Mouse (Mus musculus): Measurements from ENCODE around the gene Tmem213. TPM values are rescaled to one million over a fixed set of nuclear protein-coding genes. Genes with fewer than 3 reads are reported as not detected.

Gene Tmem213
- polyA plus RNA-seq, 1 experiment from 2014 or later: not detected

- Histone ChIP-seq H3K27ac (ENCODE audit: low read depth, low read length) (no peak overlapping the region), H3K4me3 (ENCODE audit: low read depth, low read length) (no peak overlapping the region), H3K36me3 (ENCODE audit: control insufficient read depth, insufficient read depth, low read length) (no peaks in the 10 kb centered on the region), H3K9ac (ENCODE audit: low read length) (no peak overlapping the region), H3K27me3 (ENCODE audit: control insufficient read depth, insufficient read depth, low read length) (no peaks in the 10 kb centered on the region), H3K4me1 (replicated peaks; ENCODE audit: control insufficient read depth, insufficient read depth, low read length) (no peaks in the 10 kb centered on the region), H3K9me3 (ENCODE audit: control insufficient read depth, low read length) (no peaks in the 10 kb centered on the region), H3K4me2 (ENCODE audit: low read depth, low read length, severe bottlenecking) (no peak overlapping the region)
- ATAC-seq (replicated peaks; ENCODE audit: low FRiP score): no peak
- DNase-seq (ENCODE audit: low spot score): no peak
- 91% methylated on average over 5 of the region's 5 CpGs for WGBS
Measured at GRCm38 (mm10) chr6:38156204-38156603, 47.1 kb downstream of the Tmem213 start.

- Histone ChIP-seq H3K4me1 (replicated peaks; ENCODE audit: control insufficient read depth, insufficient read depth, low read length) (no peaks in the 10 kb centered on the region), H3K4me3 (ENCODE audit: low read depth, low read length) (no peak overlapping the region), H3K4me2 (ENCODE audit: low read depth, low read length, severe bottlenecking) (no peak overlapping the region), H3K36me3 (ENCODE audit: control insufficient read depth, insufficient read depth, low read length) (no peaks in the 10 kb centered on the region), H3K9ac (ENCODE audit: low read length) (no peak overlapping the region), H3K9me3 (ENCODE audit: control insufficient read depth, low read length) (no peaks in the 10 kb centered on the region), H3K27ac (ENCODE audit: low read depth, low read length) (no peak overlapping the region), H3K27me3 (ENCODE audit: control insufficient read depth, insufficient read depth, low read length) (no peaks in the 10 kb centered on the region)
- WGBS: 77% methylated on average over 16 of the region's 16 CpGs
- ATAC-seq (replicated peaks; ENCODE audit: low FRiP score): no peak; the same call in 1 of the 2 replicates
- DNase-seq (ENCODE audit: low spot score): no peak
Measured at GRCm38 (mm10) chr6:38157925-38158324, 48.9 kb downstream of the Tmem213 start.

GRCm38 (mm10) chr6:38159576-38159975 is 50.5 kb downstream of the Tmem213 start:
- Histone ChIP-seq H3K27ac (ENCODE audit: low read depth, low read length) (no peak overlapping the region), H3K4me3 (ENCODE audit: low read depth, low read length) (no peak overlapping the region), H3K27me3 (ENCODE audit: control insufficient read depth, insufficient read depth, low read length) (no peaks in the 10 kb centered on the region), H3K9me3 (ENCODE audit: control insufficient read depth, low read length) (no peaks in the 10 kb centered on the region), H3K4me1 (replicated peaks; ENCODE audit: control insufficient read depth, insufficient read depth, low read length) (no peaks in the 10 kb centered on the region), H3K9ac (ENCODE audit: low read length) (no peak overlapping the region), H3K36me3 (ENCODE audit: control insufficient read depth, insufficient read depth, low read length) (no peaks in the 10 kb centered on the region), H3K4me2 (ENCODE audit: low read depth, low read length, severe bottlenecking) (no peak overlapping the region)
- 88% methylated on average over 4 of the region's 4 CpGs for WGBS
- ATAC-seq (replicated peaks; ENCODE audit: low FRiP score): no peak
- no peak for DNase-seq (ENCODE audit: low spot score)

- 12% methylated on average over 3 of the region's 3 CpGs for WGBS
- ATAC-seq (replicated peaks; ENCODE audit: low FRiP score): peak; percentile 47
- H3K27ac ChIP-seq (ENCODE audit: low read depth, low read length): no peak overlapping the region
Measured at GRCm38 (mm10) chr6:38160102-38160501, 51.0 kb downstream of the Tmem213 start.

GRCm38 (mm10) chr6:38160556-38160955 is 51.5 kb downstream of the Tmem213 start:
- ATAC-seq (replicated peaks; ENCODE audit: low FRiP score): no peak
- no peaks in the 10 kb centered on the region for H3K9me3 ChIP-seq (ENCODE audit: control insufficient read depth, low read length)
- 76% methylated on average over 2 of the region's 2 CpGs for WGBS

More at GRCm38 (mm10) chr6:38160102-38160501, 51.0 kb downstream of the Tmem213 start:
- Histone ChIP-seq H3K4me1 (replicated peaks; ENCODE audit: control insufficient read depth, insufficient read depth, low read length) (no peaks in the 10 kb centered on the region), H3K27me3 (ENCODE audit: control insufficient read depth, insufficient read depth, low read length) (no peaks in the 10 kb centered on the region), H3K9me3 (ENCODE audit: control insufficient read depth, low read length) (no peaks in the 10 kb centered on the region), H3K4me3 (ENCODE audit: low read depth, low read length) (no peak overlapping the region), H3K9ac (ENCODE audit: low read length) (no peak overlapping the region; the same call in 1 of the 2 replicates), H3K4me2 (ENCODE audit: low read depth, low read length, severe bottlenecking) (no peak overlapping the region), H3K36me3 (ENCODE audit: control insufficient read depth, insufficient read depth, low read length) (no peaks in the 10 kb centered on the region)
- DNase-seq (ENCODE audit: low spot score): peak; percentile 87

GRCm38 (mm10) chr6:38162825-38163504 is 53.9 kb downstream of the Tmem213 start:
- DNase-seq (ENCODE audit: low spot score): no peak

More at GRCm38 (mm10) chr6:38160556-38160955, 51.5 kb downstream of the Tmem213 start:
- DNase-seq (ENCODE audit: low spot score): no peak
- Histone ChIP-seq H3K4me3 (ENCODE audit: low read depth, low read length) (no peak overlapping the region), H3K9ac (ENCODE audit: low read length) (no peak overlapping the region; the same call in 1 of the 2 replicates), H3K4me2 (ENCODE audit: low read depth, low read length, severe bottlenecking) (no peak overlapping the region), H3K27ac (ENCODE audit: low read depth, low read length) (no peak overlapping the region), H3K36me3 (ENCODE audit: control insufficient read depth, insufficient read depth, low read length) (no peaks in the 10 kb centered on the region), H3K4me1 (replicated peaks; ENCODE audit: control insufficient read depth, insufficient read depth, low read length) (no peaks in the 10 kb centered on the region), H3K27me3 (ENCODE audit: control insufficient read depth, insufficient read depth, low read length) (no peaks in the 10 kb centered on the region)

GRCm38 (mm10) chr6:38164705-38165104 is 55.6 kb downstream of the Tmem213 start:
- ATAC-seq (replicated peaks; ENCODE audit: low FRiP score): no peak
- H3K9ac ChIP-seq (ENCODE audit: low read length): no peak overlapping the region
- no peak overlapping the region for H3K4me2 ChIP-seq (ENCODE audit: low read depth, low read length, severe bottlenecking)
- 85% methylated on average over 6 of the region's 6 CpGs for WGBS
- DNase-seq (ENCODE audit: low spot score): no peak
- H3K27ac ChIP-seq (ENCODE audit: low read depth, low read length): no peak overlapping the region
- no peaks in the 10 kb centered on the region for H3K4me1 ChIP-seq (replicated peaks; ENCODE audit: control insufficient read depth, insufficient read depth, low read length)
- no peak overlapping the region for H3K4me3 ChIP-seq (ENCODE audit: low read depth, low read length)
- H3K27me3 ChIP-seq (ENCODE audit: control insufficient read depth, insufficient read depth, low read length): no peaks in the 10 kb centered on the region
- H3K9me3 ChIP-seq (ENCODE audit: control insufficient read depth, low read length): no peaks in the 10 kb centered on the region
- H3K36me3 ChIP-seq (ENCODE audit: control insufficient read depth, insufficient read depth, low read length): no peaks in the 10 kb centered on the region

More at GRCm38 (mm10) chr6:38162825-38163504, 53.9 kb downstream of the Tmem213 start:
- Histone ChIP-seq H3K9ac (ENCODE audit: low read length) (no peak overlapping the region), H3K9me3 (ENCODE audit: control insufficient read depth, low read length) (no peaks in the 10 kb centered on the region), H3K36me3 (ENCODE audit: control insufficient read depth, insufficient read depth, low read length) (no peaks in the 10 kb centered on the region), H3K27me3 (ENCODE audit: control insufficient read depth, insufficient read depth, low read length) (no peaks in the 10 kb centered on the region), H3K27ac (ENCODE audit: low read depth, low read length) (no peak overlapping the region), H3K4me2 (ENCODE audit: low read depth, low read length, severe bottlenecking) (no peak overlapping the region), H3K4me1 (replicated peaks; ENCODE audit: control insufficient read depth, insufficient read depth, low read length) (no peaks in the 10 kb centered on the region), H3K4me3 (ENCODE audit: low read depth, low read length) (no peak overlapping the region)
- no peak for ATAC-seq (replicated peaks; ENCODE audit: low FRiP score)
- WGBS: 77% methylated on average over 14 of the region's 14 CpGs

- Histone ChIP-seq H3K9ac (ENCODE audit: low read length) (no peak overlapping the region), H3K4me3 (ENCODE audit: low read depth, low read length) (no peak overlapping the region), H3K4me1 (replicated peaks; ENCODE audit: control insufficient read depth, insufficient read depth, low read length) (no peaks in the 10 kb centered on the region), H3K27me3 (ENCODE audit: control insufficient read depth, insufficient read depth, low read length) (no peaks in the 10 kb centered on the region), H3K27ac (ENCODE audit: low read depth, low read length) (no peak overlapping the region), H3K4me2 (ENCODE audit: low read depth, low read length, severe bottlenecking) (no peak overlapping the region), H3K9me3 (ENCODE audit: control insufficient read depth, low read length) (no peaks in the 10 kb centered on the region), H3K36me3 (ENCODE audit: control insufficient read depth, insufficient read depth, low read length) (peaks cover under 1% of the 10 kb centered on the region; the same call in 1 of the 2 replicates)
- ATAC-seq (replicated peaks; ENCODE audit: low FRiP score) (no peak), DNase-seq (ENCODE audit: low spot score) (no peak)
- 82% methylated on average over 6 of the region's 6 CpGs for WGBS
Measured at GRCm38 (mm10) chr6:38165385-38165784, 56.3 kb downstream of the Tmem213 start.
